Mouse (Mus musculus) MEL (cell line): ENCODE data around the gene Schip1.

Experiments used
- CTCF ChIP-seq, 3 experiments: IDR thresholded peaks in 2 of 3; conservative IDR thresholded peaks in 1 of 3; 2 replicates each; pipeline ENCODE4 v1.5.1; 2011 to 2012; ENCODE audit warnings: low read length in 3 of 3, low read depth in 2 of 3, mild to moderate bottlenecking in 2 of 3, improper control_type of control experiment in 1 of 3, inconsistent platforms in 1 of 3, mixed read lengths in 1 of 3, moderate library complexity in 1 of 3; ENCODE audit not compliant: control insufficient read depth in 1 of 3, insufficient read depth in 1 of 3, poor library complexity in 1 of 3, severe bottlenecking in 1 of 3
- ETS1 ChIP-seq: IDR thresholded peaks from 2 replicates; pipeline ENCODE4 v1.6.1; 2012; ENCODE audit warnings: low read depth, mild to moderate bottlenecking, inconsistent platforms, low read length, improper control_type of control experiment, moderate library complexity

DNA sequence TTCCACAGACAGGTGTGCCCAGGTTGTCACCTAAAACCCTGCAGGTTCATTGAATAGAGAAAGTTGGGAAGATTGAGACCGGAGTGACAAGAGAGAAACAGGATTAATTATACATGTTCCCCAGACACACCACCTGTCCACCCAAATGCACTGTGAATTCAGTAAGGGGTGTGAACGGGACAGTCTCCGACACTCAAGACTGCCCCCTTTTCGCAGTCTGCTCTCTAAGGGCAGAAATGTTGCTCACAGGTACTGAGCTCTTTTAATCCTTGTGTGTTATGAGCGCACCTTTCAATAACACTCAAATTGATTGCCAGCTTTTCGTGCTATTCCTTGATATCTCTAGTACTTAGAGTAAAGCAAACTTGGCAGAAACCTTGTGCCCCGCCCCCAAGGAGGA, 288.4 kb downstream of the Schip1 start:
- TF ChIP-seq CTCF (IDR thresholded peaks at IDR 0.05 in 2 of 3, conservative IDR thresholded peaks at IDR 0.05 in 1 of 3; ENCODE audit: control insufficient read depth in 1 of 3, insufficient read depth in 1 of 3, low read depth in 2 of 3, low read length in 3 of 3, poor library complexity in 1 of 3, severe bottlenecking in 1 of 3): peak in 1 of 3 experiments; percentile 9; a peak in 1 of 6 replicates
- TF ChIP-seq ETS1: no peak
